Mouse (Mus musculus): ENCODE data around the gene Inpp4a.

Inpp4a gene

GRCm38 (mm10) chr1:37359395-37360092 is 59.9 kb downstream of the Inpp4a start:
- no peak for DNase-seq

DNA sequence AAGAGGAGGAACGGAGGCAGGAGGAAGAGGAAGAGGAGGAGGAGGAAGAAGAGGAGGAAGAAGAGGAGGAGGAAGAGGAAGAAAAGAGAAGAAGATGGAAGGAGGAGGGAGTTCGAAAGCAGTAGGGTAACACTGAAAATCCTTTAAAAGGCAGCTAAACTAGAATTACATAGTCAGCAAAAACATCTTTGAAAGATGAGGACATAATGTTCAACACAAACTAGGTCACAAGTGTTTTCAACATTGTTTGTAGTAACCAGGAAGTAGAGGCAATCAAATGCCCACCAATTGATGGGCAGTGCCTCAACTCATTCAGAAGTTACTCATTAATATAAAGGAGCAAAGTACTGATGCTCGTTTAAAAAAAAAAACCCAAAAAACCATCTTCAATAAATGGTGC is 61.1 kb downstream of the Inpp4a start:
- no peak for DNase-seq

- DNase-seq, result no peak
These were observed 63.1 kb downstream of the Inpp4a start for GRCm38 (mm10) chr1:37362721-37363120.

DNA sequence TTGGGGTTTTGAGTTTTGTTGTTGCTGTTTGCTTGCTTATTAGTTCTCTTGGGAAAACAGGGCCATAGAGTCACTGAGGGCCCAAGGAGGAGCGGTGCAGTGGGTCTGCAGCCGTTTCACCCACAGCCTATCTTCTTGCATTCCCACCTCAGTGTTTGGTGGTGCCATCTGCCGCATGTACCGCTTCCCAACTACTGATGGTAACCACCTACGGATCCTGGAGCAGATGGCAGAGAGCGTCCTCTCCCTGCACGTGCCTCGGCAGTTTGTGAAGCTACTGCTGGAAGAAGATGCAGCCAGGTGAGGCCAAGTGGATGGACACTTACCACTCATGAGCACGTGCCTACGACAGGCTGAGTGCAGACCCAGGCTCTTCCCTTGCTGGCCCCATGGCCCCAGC is 68.5 kb downstream of the Inpp4a start:
- no peak for DNase-seq

DNA sequence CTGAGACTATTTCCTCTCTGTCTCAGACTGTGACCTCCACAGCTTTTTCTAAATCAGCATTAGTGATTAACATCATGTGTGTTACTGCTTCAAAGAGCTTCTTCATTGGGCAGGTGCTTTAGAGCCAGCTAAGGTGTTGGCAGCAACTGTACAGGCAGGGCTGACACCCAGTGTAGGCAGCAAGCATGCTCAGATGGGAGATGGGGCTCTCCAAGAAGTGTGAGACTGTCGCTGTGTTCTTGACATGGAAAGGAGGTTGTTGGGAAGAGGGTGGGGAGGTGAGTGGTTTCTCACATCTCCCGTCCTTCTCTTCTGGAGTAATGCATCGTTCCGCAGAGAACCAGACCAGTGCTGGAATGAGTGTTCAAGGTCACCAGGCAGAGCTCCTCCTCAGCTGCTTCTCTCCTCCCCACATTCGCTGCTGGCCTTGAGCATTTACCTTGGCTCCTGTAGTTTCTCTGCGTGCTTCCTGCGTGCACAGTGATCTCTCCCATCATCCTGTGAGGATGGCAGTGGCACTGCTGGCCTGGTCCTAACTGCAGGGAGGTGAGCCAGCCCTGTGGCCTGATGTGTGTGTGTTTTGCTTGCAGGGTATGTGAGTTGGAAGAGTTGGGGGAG is 69.2 kb downstream of the Inpp4a start:
- DNase-seq, result no peak

DNA sequence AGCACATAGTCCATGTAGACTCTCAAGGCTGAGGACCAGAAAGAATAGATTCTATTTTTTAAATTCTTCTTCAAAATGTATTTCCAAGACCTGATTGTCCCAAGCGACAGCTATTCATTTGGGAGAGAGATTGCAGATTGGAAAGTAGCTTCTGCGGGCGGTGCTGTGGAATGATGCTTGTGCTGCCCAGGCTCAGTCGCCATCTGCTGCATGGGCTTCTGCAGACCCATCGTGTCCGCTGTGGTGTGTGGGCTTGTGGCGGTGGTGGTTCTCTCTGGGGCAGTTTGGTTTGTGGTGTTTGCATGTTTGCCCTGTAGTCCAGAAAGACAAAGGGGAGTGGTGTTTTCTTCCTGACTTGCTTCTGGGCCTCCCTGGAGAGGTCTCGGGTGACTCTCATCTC is 76.5 kb downstream of the Inpp4a start:
- no peak for DNase-seq

GRCm38 (mm10) chr1:37376751-37377150 is 77.1 kb downstream of the Inpp4a start:
- no peak for DNase-seq

DNA sequence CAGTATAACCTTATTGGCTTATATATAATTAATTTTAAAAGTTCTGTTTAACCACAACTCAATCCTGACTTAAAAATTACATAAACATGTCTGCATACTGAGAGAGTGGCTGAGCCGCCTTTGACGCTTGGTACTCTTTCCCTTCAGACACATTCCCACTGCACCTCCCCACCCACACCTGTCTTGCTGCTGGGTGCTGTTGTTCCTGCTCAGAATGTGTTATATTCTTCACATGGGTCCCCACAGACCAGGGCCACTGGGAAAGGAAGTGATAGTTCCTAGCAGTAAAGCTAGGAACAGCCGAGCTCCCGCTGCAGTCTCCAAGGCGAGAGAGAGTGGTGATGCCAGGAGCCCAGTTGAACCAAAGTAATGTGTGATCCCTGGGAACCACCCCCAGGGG is 78.4 kb downstream of the Inpp4a start:
- no peak for DNase-seq

DNA sequence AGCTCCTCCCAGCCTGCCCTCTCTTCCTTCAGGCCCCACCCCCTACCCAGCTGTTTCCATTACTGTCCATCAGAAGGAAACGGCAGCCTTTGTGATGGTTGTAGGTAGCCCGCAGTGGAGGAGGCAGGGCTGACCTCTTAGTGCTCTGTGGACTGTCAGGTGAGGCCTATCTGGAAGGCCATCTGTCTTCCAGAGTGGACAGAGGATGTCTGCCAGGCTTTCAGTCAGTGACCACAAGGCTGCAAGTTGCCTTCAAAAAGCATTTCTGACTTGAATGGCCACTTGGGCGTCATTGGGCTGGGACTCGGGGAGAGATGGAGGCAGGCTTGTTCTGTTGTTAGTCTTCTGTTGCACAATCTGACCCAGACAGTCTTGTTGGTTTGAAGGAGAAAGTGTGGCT is 79.9 kb downstream of the Inpp4a start:
- no peak for DNase-seq

- DNase-seq, result no peak
These were observed 81.2 kb downstream of the Inpp4a start for GRCm38 (mm10) chr1:37380913-37381312.

DNA sequence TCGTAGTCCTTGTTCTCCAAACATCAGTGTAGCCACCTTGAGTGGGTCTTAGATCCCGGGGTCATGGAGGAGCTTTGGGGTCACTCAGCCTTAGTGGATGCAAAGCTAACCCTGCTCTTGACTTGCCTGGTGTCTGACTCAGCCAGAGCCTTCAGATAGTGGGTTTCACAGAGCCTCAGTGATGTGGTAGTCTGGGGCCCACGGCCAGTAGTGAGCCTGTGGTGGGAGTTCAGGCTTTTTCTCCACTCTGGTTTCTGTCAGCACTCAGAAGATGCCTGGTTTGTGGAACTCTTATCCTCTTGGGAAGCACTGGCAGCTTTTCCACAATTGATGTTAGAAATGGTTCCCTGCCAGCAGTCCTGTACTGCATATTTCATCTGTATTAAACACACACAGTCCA is 84.6 kb downstream of the Inpp4a start:
- DNase-seq, result no peak

DNA sequence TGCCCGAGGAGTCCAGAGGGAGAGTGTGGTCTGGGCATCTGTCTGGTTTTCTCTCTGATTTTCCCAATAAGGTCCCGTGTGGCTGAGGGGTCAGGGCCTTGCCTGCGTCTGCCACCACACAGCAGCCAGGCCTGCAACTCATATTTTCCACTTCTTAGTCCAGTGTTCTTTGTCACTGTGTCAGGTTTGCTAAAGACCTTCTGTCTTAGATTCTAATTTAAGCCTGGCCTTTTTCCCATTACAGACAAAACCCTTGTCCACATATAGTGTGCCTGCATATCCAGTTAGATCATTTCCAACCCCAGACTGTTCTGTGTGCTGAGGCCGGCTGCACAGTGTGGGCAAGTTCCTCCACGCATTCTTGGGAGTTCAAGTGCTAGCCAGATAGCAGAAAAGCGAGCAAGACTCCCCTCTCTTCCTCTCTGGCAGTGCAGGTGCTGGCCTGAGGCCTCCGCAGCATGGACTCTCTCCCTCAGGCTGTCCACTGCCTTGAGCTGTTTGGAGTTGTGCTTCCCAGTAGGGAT is 86.8 kb downstream of the Inpp4a start:
- DNase-seq, result no peak

DNA sequence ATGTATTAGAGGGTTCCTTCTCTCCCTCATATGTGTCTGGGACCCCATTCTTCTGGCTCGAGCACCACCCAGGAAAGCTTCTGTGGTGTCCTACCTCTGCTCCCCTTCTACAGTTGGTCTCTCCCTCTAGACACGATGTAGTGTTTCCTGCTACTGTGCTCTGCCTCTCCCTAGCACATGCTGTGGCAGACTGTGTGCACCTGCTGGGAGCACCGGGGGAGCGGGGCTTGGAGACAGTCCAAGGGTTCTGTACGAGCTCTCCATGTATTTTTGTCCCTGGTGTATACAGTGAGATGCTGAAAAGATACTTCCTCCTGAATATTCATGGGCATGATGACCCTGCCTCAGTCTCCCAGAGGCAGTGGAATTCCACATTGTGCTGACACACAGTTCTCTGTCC is 93.5 kb downstream of the Inpp4a start:
- DNase-seq, result no peak

DNA sequence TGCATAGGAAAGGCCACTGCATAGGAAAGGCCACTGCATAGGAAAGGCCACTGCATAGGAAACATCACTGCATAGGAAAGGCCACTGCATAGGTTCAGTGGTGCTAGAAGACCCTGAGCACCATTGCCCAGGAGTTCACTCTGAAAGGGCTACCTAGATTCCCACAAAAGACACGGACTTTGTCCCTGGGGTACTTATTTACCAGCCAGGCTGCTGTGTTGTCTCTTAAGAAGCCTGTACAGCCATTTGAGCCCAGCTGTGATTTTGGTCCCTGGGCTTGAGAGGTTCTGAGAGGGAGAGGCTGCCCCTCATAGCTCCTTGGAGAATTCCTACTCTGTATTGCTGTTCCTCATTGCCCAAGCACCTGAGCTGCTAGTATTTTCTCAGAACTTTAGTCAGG is 96.8 kb downstream of the Inpp4a start:
- peak; percentile 38 for DNase-seq

DNA sequence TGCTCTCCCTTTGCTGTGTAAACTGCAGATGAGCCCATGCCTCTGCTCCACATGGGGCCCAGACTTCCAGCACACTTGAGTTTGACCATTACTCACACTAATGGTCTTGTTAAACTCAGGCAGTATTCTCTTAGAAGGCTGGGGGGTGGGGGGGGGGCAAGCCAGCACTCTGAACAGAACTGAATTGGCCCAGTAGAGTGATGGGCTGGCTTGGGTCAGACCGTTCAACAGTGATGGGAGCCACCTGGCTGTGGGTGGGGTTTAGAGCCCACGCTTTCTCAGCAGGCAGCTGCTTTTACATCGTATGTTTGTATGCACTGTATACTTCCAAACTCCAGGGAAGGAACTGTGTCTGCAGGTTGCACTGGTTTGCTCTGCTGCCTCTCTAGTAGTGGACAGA is 99.3 kb downstream of the Inpp4a start:
- no peak for DNase-seq

DNA sequence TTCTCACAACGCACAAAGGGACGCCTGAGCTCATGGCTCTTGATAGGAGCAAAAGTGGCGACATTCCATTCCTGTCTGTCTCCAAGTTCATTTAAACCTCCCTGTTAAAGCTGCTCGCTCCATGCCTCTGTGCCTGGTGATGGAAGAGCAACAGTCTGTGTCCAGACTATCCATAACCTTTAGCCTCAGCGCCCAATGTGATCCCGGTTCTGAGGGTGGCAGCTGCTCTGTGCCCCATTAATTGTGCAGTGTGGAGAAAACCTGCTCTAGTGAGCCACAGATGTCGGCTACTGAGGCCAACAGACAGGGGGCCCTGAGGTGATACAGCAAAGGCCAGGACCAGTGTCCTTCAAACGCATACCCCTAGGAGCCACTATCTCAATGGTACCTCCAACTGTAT is 100.1 kb downstream of the Inpp4a start:
- DNase-seq, result no peak

GRCm38 (mm10) chr1:37401687-37402086 is 102.0 kb downstream of the Inpp4a start:
- DNase-seq, result peak; percentile 62

DNA sequence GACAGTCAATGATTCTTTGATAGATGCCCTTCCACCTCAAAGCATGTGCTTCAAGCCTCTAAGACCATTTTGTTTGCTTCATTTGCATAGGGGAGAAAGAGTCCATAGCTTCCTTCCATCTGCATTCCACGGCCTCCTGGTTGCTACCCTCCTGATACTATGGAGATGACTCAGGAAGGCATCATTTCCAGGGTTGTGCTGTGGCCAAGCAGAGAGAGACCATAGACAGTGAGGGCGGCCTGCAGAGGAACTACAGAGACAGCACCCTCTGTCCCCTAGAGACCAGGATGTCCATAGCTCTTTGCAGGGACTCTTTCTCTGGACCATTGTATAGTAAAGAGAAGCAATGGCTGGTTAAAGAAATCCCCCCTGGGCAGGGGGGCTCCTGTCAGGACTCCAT is 105.5 kb downstream of the Inpp4a start:
- DNase-seq, result no peak

DNA sequence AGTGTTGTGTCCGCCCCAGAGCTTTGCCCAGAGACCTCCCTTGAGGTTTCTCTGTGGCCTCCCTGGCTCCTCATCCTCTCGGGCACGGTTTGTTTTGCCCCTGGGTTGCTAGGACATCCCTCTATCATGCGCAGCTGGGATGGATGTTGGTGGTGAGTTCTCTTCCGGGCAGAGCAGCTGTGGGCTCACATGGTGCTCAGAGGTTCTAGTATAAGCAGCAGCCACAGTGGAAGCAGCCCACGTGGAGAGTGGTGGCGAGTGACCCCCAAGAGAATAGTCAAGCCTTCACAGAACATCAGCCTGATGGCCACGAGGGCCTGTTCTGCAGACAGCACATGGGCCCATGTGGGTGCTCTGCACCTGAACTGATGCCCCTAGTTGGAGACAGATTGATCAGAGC is 107.6 kb downstream of the Inpp4a start:
- DNase-seq, result no peak

DNA sequence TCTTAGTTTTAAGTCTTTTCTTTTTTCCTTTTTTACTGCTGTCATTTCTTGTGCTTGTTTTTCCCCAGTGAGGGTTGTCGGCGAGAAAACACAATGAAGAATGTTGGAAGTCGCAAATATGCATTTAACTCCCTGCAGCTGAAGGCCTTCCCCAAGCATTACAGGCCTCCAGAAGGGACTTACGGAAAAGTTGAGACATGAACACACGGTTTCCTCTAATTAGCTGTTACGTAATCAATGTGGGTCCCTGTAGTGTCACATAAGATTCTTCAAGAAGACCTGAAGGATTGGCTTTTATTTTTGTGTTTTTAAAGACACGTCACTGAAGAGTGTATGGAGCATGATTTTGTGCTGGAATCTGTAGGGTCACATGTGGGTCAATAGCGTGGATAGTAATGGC is 108.4 kb downstream of the Inpp4a start:
- no peak for DNase-seq

GRCm38 (mm10) chr1:37408678-37409077 is 109.0 kb downstream of the Inpp4a start:
- no peak for DNase-seq

DNA sequence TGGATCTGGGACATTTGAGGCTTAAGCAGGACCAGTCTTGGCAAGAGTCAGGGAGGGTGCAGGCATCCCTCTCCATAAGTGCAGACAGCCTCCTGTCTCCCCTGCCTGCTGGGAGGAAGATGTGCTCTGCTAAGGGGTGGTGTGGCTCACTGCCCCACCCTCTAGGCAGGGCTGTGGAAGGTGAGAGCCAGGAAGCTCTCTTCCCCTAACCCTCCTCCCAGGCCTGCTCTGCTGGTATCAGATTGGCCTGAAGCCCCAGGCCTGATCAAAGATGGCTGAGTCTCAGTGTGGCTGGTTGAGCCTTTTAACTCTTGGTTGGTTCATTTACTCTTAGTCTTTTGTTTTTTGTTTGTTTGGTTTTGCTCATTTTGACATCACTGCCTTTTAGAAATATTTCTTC is 110.0 kb downstream of the Inpp4a start:
- DNase-seq, result no peak

GRCm38 (mm10) chr1:37415394-37415793 is 115.7 kb downstream of the Inpp4a start:
- DNase-seq, result no peak

DNA sequence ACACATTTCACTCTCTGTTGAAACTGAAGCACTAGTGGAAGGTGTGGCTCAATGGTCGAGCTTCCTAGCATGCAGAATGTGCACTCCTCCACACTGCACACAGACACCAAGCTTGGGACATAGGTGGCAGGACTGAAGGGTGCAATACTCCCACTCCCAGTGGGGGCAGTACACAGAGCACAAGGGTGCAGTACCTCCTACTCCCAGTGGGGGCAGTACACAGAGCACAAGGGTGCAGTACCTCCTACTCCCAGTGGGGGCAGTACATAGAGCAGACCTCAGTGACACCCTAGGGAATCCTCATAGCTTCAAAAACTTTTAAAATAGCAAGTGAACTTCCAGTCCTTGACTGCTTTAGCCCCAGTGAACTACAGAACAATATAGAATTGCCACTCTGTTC is 119.8 kb downstream of the Inpp4a start:
- DNase-seq, result peak; percentile 36

All from kidney, postnatal 14 days (tissue).